Mouse (Mus musculus): ENCODE data around the gene Sept5. TPM values are rescaled to one million over a fixed set of nuclear protein-coding genes. Genes with fewer than 3 reads are reported as not detected.

The Sept5 gene
- polyA plus RNA-seq, 1 experiment = 74.2 TPM

- H3K79me2 ChIP-seq (ENCODE audit: control insufficient read depth, insufficient read depth) = peaks cover 19% of the 10 kb centered on the region
- H3K79me3 ChIP-seq (ENCODE audit: low read depth) = no peaks in the 10 kb centered on the region
- peaks cover 34% of the 10 kb centered on the region for H3K36me3 ChIP-seq (ENCODE audit: control insufficient read depth, insufficient read depth)
- no peak for TF ChIP-seq CTCF (IDR thresholded peaks at IDR 0.05; ENCODE audit: control insufficient read depth, insufficient read depth, insufficient read length)
- TF ChIP-seq MYOD1 (IDR thresholded peaks at IDR 0.05; ENCODE audit: control insufficient read depth, insufficient read length, low read depth) = no peak
- TF ChIP-seq USF1 (IDR thresholded peaks at IDR 0.05; ENCODE audit: low read depth) = no peak
- TF ChIP-seq CEBPB (IDR thresholded peaks at IDR 0.05; ENCODE audit: low read depth) = no peak
- TF ChIP-seq MAX (IDR thresholded peaks at IDR 0.05) = no peak
- no peak for TF ChIP-seq MYOG (IDR thresholded peaks at IDR 0.05; ENCODE audit: control insufficient read depth, extremely low read depth, insufficient read length)
- no peak for TF ChIP-seq FOSL1 (IDR thresholded peaks at IDR 0.05; ENCODE audit: insufficient read depth, low read length, poor library complexity, severe bottlenecking)
- no peak overlapping the region for H3ac ChIP-seq (ENCODE audit: control insufficient read depth, insufficient read length, low read depth)
- H3K4me3 ChIP-seq (ENCODE audit: insufficient read depth, poor library complexity, severe bottlenecking) = no peak overlapping the region
- H3K27me3 ChIP-seq (ENCODE audit: control insufficient read depth, insufficient read depth, insufficient read length) = no peaks in the 10 kb centered on the region
Observed at GRCm38 (mm10) chr16:18625791-18626311, 3.9 kb downstream of the Sept5 start.

GRCm38 (mm10) chr16:18625097-18625496, 4.7 kb downstream of the Sept5 start:
- Histone ChIP-seq H3K79me3 (ENCODE audit: low read depth) (no peaks in the 10 kb centered on the region), H3ac (ENCODE audit: control insufficient read depth, insufficient read length, low read depth) (no peak overlapping the region), H3K27me3 (ENCODE audit: control insufficient read depth, insufficient read depth, insufficient read length) (no peaks in the 10 kb centered on the region), H3K36me3 (ENCODE audit: control insufficient read depth, insufficient read depth) (peaks cover 34% of the 10 kb centered on the region), H3K4me3 (ENCODE audit: insufficient read depth, poor library complexity, severe bottlenecking) (no peak overlapping the region), H3K79me2 (ENCODE audit: control insufficient read depth, insufficient read depth) (peaks cover 19% of the 10 kb centered on the region)
- no peak for TF ChIP-seq MYOD1 (IDR thresholded peaks at IDR 0.05; ENCODE audit: control insufficient read depth, insufficient read length, low read depth)
- TF ChIP-seq MYOG (IDR thresholded peaks at IDR 0.05; ENCODE audit: control insufficient read depth, extremely low read depth, insufficient read length) = no peak
- TF ChIP-seq FOSL1 (IDR thresholded peaks at IDR 0.05; ENCODE audit: insufficient read depth, low read length, poor library complexity, severe bottlenecking) = no peak
- no peak for TF ChIP-seq CEBPB (IDR thresholded peaks at IDR 0.05; ENCODE audit: low read depth)
- no peak for TF ChIP-seq MAX (IDR thresholded peaks at IDR 0.05)
- TF ChIP-seq CTCF (IDR thresholded peaks at IDR 0.05; ENCODE audit: control insufficient read depth, insufficient read depth, insufficient read length) = no peak
- TF ChIP-seq USF1 (IDR thresholded peaks at IDR 0.05; ENCODE audit: low read depth) = no peak

DNA sequence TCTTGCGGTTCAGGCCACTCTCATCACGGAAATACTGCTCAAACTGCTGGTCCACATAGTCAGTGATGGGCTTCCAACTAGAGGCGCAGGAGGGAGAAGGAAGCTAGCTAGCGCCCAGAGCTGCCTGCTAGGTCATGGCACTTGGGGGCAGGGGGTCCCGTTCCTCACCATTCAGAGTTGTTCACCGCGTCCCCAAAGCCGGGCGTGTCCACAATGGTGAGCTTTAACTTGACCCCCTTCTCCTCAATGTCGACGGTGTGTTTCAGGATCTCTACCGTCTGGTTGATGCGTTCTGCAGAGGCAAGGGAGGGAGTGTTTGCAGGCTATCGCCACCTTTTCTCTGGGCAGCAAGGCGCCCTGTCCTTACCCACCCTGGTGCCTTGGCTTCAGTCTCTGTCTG, 5.1 kb downstream of the Sept5 start:
- peaks cover 34% of the 10 kb centered on the region for H3K36me3 ChIP-seq (ENCODE audit: control insufficient read depth, insufficient read depth)
- TF ChIP-seq USF1 (IDR thresholded peaks at IDR 0.05; ENCODE audit: low read depth) (no peak), CTCF (IDR thresholded peaks at IDR 0.05; ENCODE audit: control insufficient read depth, insufficient read depth, insufficient read length) (no peak), CEBPB (IDR thresholded peaks at IDR 0.05; ENCODE audit: low read depth) (no peak), MAX (IDR thresholded peaks at IDR 0.05) (no peak), MYOD1 (IDR thresholded peaks at IDR 0.05; ENCODE audit: control insufficient read depth, insufficient read length, low read depth) (no peak), FOSL1 (IDR thresholded peaks at IDR 0.05; ENCODE audit: insufficient read depth, low read length, poor library complexity, severe bottlenecking) (no peak), MYOG (IDR thresholded peaks at IDR 0.05; ENCODE audit: control insufficient read depth, extremely low read depth, insufficient read length) (no peak)
- peaks cover 19% of the 10 kb centered on the region for H3K79me2 ChIP-seq (ENCODE audit: control insufficient read depth, insufficient read depth)
- no peaks in the 10 kb centered on the region for H3K27me3 ChIP-seq (ENCODE audit: control insufficient read depth, insufficient read depth, insufficient read length)
- no peak overlapping the region for H3ac ChIP-seq (ENCODE audit: control insufficient read depth, insufficient read length, low read depth)
- no peak overlapping the region for H3K4me3 ChIP-seq (ENCODE audit: insufficient read depth, poor library complexity, severe bottlenecking)
- no peaks in the 10 kb centered on the region for H3K79me3 ChIP-seq (ENCODE audit: low read depth)

- Histone ChIP-seq H3K79me2 (ENCODE audit: control insufficient read depth, insufficient read depth) (peaks cover 19% of the 10 kb centered on the region), H3ac (ENCODE audit: control insufficient read depth, insufficient read length, low read depth) (no peak overlapping the region), H3K79me3 (ENCODE audit: low read depth) (no peaks in the 10 kb centered on the region), H3K4me3 (ENCODE audit: insufficient read depth, poor library complexity, severe bottlenecking) (no peak overlapping the region), H3K36me3 (ENCODE audit: control insufficient read depth, insufficient read depth) (peaks cover 34% of the 10 kb centered on the region), H3K27me3 (ENCODE audit: control insufficient read depth, insufficient read depth, insufficient read length) (no peaks in the 10 kb centered on the region)
- no peak for TF ChIP-seq CEBPB (IDR thresholded peaks at IDR 0.05; ENCODE audit: low read depth)
- TF ChIP-seq MYOD1 (IDR thresholded peaks at IDR 0.05; ENCODE audit: control insufficient read depth, insufficient read length, low read depth) = no peak
- TF ChIP-seq FOSL1 (IDR thresholded peaks at IDR 0.05; ENCODE audit: insufficient read depth, low read length, poor library complexity, severe bottlenecking) = no peak
- TF ChIP-seq CTCF (IDR thresholded peaks at IDR 0.05; ENCODE audit: control insufficient read depth, insufficient read depth, insufficient read length) = no peak
- TF ChIP-seq MYOG (IDR thresholded peaks at IDR 0.05; ENCODE audit: control insufficient read depth, extremely low read depth, insufficient read length) = no peak
- TF ChIP-seq MAX (IDR thresholded peaks at IDR 0.05) = no peak
- TF ChIP-seq USF1 (IDR thresholded peaks at IDR 0.05; ENCODE audit: low read depth) = no peak
Observed at GRCm38 (mm10) chr16:18623751-18624540, 5.8 kb downstream of the Sept5 start.

DNA sequence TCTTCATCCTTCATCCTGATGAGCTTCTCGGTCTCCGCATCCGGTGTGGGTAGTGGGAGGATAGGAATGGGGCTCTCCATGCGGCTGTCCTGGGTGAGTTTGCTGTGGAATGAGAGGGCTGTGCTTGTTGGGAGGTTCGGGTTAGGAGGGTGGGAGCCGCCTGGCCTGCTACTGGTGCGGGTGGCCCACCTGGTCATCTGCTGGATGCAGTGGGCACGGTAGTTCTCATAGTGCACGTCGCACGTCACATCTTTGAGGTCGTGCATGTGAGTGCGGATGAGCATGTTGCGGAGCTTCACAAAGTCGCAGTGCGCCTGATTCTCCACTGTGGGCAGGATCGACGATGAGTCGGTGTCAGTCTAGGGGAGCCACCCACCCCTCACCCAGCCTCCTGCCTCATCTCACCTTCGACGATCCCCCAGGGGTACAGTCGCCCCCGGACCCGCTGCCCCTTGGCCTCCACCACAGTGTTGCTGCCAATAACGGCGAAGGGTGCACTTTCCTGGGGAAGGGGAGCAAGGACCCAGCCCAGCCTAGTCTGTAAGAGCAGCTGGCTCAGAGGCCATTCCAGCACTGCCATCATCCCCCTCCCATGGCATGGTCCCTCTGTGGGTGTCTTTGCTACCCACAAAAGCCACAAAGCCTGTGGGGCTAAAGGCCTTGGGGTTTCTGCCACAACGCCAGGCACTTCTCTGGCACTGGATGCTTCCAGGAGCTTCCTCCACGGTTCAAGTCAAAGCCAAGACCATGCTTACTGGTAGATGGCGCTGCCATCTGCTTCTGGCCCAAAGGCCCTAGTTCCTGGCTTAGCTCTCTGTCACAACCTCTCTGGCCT, 6.6 kb downstream of the Sept5 start:
- Histone ChIP-seq H3K27me3 (ENCODE audit: control insufficient read depth, insufficient read depth, insufficient read length) (no peaks in the 10 kb centered on the region), H3K79me3 (ENCODE audit: low read depth) (no peaks in the 10 kb centered on the region), H3K36me3 (ENCODE audit: control insufficient read depth, insufficient read depth) (peaks cover 34% of the 10 kb centered on the region), H3ac (ENCODE audit: control insufficient read depth, insufficient read length, low read depth) (no peak overlapping the region), H3K4me3 (ENCODE audit: insufficient read depth, poor library complexity, severe bottlenecking) (no peak overlapping the region), H3K79me2 (ENCODE audit: control insufficient read depth, insufficient read depth) (peaks cover 16% of the 10 kb centered on the region)
- TF ChIP-seq CTCF (IDR thresholded peaks at IDR 0.05; ENCODE audit: control insufficient read depth, insufficient read depth, insufficient read length) = no peak
- TF ChIP-seq MAX (IDR thresholded peaks at IDR 0.05) = no peak
- TF ChIP-seq USF1 (IDR thresholded peaks at IDR 0.05; ENCODE audit: low read depth) = no peak
- no peak for TF ChIP-seq MYOG (IDR thresholded peaks at IDR 0.05; ENCODE audit: control insufficient read depth, extremely low read depth, insufficient read length)
- no peak for TF ChIP-seq FOSL1 (IDR thresholded peaks at IDR 0.05; ENCODE audit: insufficient read depth, low read length, poor library complexity, severe bottlenecking)
- no peak for TF ChIP-seq CEBPB (IDR thresholded peaks at IDR 0.05; ENCODE audit: low read depth)
- TF ChIP-seq MYOD1 (IDR thresholded peaks at IDR 0.05; ENCODE audit: control insufficient read depth, insufficient read length, low read depth) = no peak
